Mouse (Mus musculus) heart, adult 8-10 months (tissue): ENCODE results near the gene Tmsb15a. TPM values are rescaled to one million over a fixed set of nuclear protein-coding genes. Genes with fewer than 3 reads are reported as not detected.
"Not testable (repeated sequence)": the region's sequence is repeated elsewhere in the genome, so short reads cannot be mapped to it uniquely, and the experiment has no call there.

Source experiments
- DNase-seq: peaks from one replicate; pipeline ENCODE4 v3.0.0; 2022; ENCODE audit warnings: low spot score
- microRNA-seq: library from miRNA; unstranded; fragments of <30 nt; microRNA quantifications from one replicate; pipeline ENCODE4 v1.2.0, GENCODE M21; 2022
- total RNA-seq, 4 experiments: library from RNA; stranded (reverse); gene quantifications; 2 replicates each; pipeline ENCODE4 v1.2.4; 2022

Tmsb15a gene
- total RNA-seq = not detected

- no peak for DNase-seq
These were observed at the start of gene Tmsb15a for GRCm38 (mm10) chrX:135725161-135725560. Tmsb15a (minus strand) TSS chrX:135725261.

- no peak for DNase-seq
These were observed 43.5 kb upstream of the Tmsb15a start for GRCm38 (mm10) chrX:135768565-135768964.

- no peak for DNase-seq
These were observed 43.0 kb upstream of the Tmsb15a start for GRCm38 (mm10) chrX:135768043-135768548.

GRCm38 (mm10) chrX:135761707-135762106, 36.6 kb upstream of the Tmsb15a start:
- no peak for DNase-seq

GRCm38 (mm10) chrX:135752832-135753231, 27.8 kb upstream of the Tmsb15a start:
- peak; percentile 67 for DNase-seq

- not testable (repeated sequence) for DNase-seq
These were observed 20.3 kb upstream of the Tmsb15a start for GRCm38 (mm10) chrX:135745376-135745775.

- DNase-seq = no peak
These were observed 17.9 kb upstream of the Tmsb15a start for GRCm38 (mm10) chrX:135743056-135743355.

- DNase-seq = peak; percentile 90
These were observed 17.4 kb upstream of the Tmsb15a start, which contains the start of the genes Armcx5 and Gprasp1 for GRCm38 (mm10) chrX:135742304-135743055. Armcx5 (plus strand) TSS chrX:135742733. Gprasp1 (plus strand) TSS chrX:135742733.

- DNase-seq = no peak
These were observed 13.9 kb upstream of the Tmsb15a start for GRCm38 (mm10) chrX:135738730-135739520.

- peak; percentile 16 for DNase-seq
These were observed 12.2 kb downstream of the Tmsb15a start for GRCm38 (mm10) chrX:135712845-135713244.

- no peak for DNase-seq
These were observed 20.7 kb downstream of the Tmsb15a start for GRCm38 (mm10) chrX:135704349-135704748.

GRCm38 (mm10) chrX:135703111-135703510, 21.9 kb downstream of the Tmsb15a start:
- no peak for DNase-seq

GRCm38 (mm10) chrX:135693633-135694032, 31.4 kb downstream of the Tmsb15a start, which contains the start of gene Tcp11x2:
Tcp11x2 (minus strand) TSS chrX:135693790.
- DNase-seq = no peak

- DNase-seq = no peak
These were observed 37.3 kb downstream of the Tmsb15a start for GRCm38 (mm10) chrX:135687802-135688201.

- peak; percentile 11 for DNase-seq
These were observed 43.2 kb downstream of the Tmsb15a start for GRCm38 (mm10) chrX:135681858-135682257.

Small RNA genes within 50 kb of the gene (microRNA-seq; reads per million reads assigned to microRNA genes)
- not detected for gene Mir7646

Other genes with a start within 250 kb of the Tmsb15a start
- not detected for gene AV320801, start 230.7 kb downstream of the Tmsb15a start, total RNA-seq
- gene Nxf7, start 126.5 kb downstream of the Tmsb15a start, total RNA-seq = under 1 TPM in 1 of 4 experiments, not detected in 3; 0.31 TPM
- gene Prame, start 97.6 kb downstream of the Tmsb15a start, total RNA-seq = not detected
- gene Tcp11x2, start 31.5 kb downstream of the Tmsb15a start, total RNA-seq = under 1 TPM in 1 of 4 experiments, not detected in 3; 0.14 TPM
- 1 to 10 TPM; 4.5 to 7.8 (median 5.7) TPM for gene Armcx5, start 17.5 kb upstream of the Tmsb15a start, total RNA-seq
- gene Gprasp1, start 17.5 kb upstream of the Tmsb15a start, total RNA-seq = 10 to 100 TPM; 17.9 to 25.6 (median 21.4) TPM
- gene Bhlhb9, start 72.3 kb upstream of the Tmsb15a start, total RNA-seq = 10 to 100 TPM in 2 of 4 experiments, 1 to 10 TPM in 2; 7.5 to 16.9 (median 13.2) TPM
- 1 to 10 TPM; 1.2 to 5.5 (median 2.4) TPM for gene Gprasp2, start 113.8 kb upstream of the Tmsb15a start, total RNA-seq